In genomic region chr10:125184146-125184545, GRCm38 (mm10) we compare ENCODE assay signal across 16 mouse cellular contexts.
"Had no signal": no experiment of that assay in that cellular context is flagged by ENCODE, and none has a peak within 500 bp of the region (broad histone marks: within the 10 kb centered on the region; RNA-seq: fewer than 3 reads in every experiment).

No protein-coding gene starts in this region.

- H3K27me3 ChIP-seq: liver, embryonic 15.5 days; lung, embryonic 15.5 days; neural tube, embryonic 12.5 days had no signal

- H3K4me1 ChIP-seq: liver, embryonic 15.5 days; lung, embryonic 15.5 days; neural tube, embryonic 12.5 days had no signal

- H3K9ac ChIP-seq: liver, embryonic 15.5 days; lung, embryonic 15.5 days; neural tube, embryonic 12.5 days had no signal

- H3K4me2 ChIP-seq: liver, embryonic 11.5 days; liver, embryonic 15.5 days; lung, embryonic 15.5 days; neural tube, embryonic 12.5 days had no signal

- H3K4me3 ChIP-seq: liver, embryonic 15.5 days; lung, embryonic 15.5 days; neural tube, embryonic 12.5 days had no signal

- H3K27ac ChIP-seq: kidney, postnatal 0 days; liver, embryonic 15.5 days; lung, embryonic 15.5 days; macrophage; neural tube, embryonic 12.5 days had no signal

- DNase-seq: kidney, adult 8-10 months; kidney, postnatal 36 days; layer of hippocampus, adult 9-11 months; layer of hippocampus, postnatal 36 days; lung, postnatal 14 days; retina, postnatal 1 day; right cerebral cortex, postnatal 4 days; spleen, adult 18-20 months; thymus, adult 18-20 months; thymus, postnatal 14 days had no signal

- H3K36me3 ChIP-seq: liver, embryonic 15.5 days; lung, embryonic 15.5 days; neural tube, embryonic 12.5 days had no signal

- H3K9me3 ChIP-seq: liver, embryonic 15.5 days; lung, embryonic 15.5 days; neural tube, embryonic 12.5 days had no signal
